Mouse (Mus musculus): ENCODE measurements around the gene Arid5a. TPM values are rescaled to one million over a fixed set of nuclear protein-coding genes. Genes with fewer than 3 reads are reported as not detected.

Gene Arid5a
- polyA plus RNA-seq, 1 experiment from 2014 or later: 5.4 TPM

GRCm38 (mm10) chr1:36266293-36266692, 41.2 kb upstream of the Arid5a start:
- no peak for DNase-seq
- Histone ChIP-seq H3K4me2 (no peak overlapping the region), H3K27me3 (ENCODE audit: insufficient read depth, low read length) (no peaks in the 10 kb centered on the region; the same call in 1 of the 2 replicates), H3K9me3 (ENCODE audit: low read depth, low read length) (no peaks in the 10 kb centered on the region), H3K27ac (ENCODE audit: low read depth) (no peak overlapping the region), H3K36me3 (ENCODE audit: insufficient read depth) (no peaks in the 10 kb centered on the region), H3K9ac (no peak overlapping the region), H3K4me3 (ENCODE audit: low read depth, low read length) (no peak overlapping the region), H3K4me1 (ENCODE audit: insufficient read depth) (peaks cover 10% of the 10 kb centered on the region)
- no peak for ATAC-seq (ENCODE audit: insufficient read depth)
- no peak for TF ChIP-seq CTCF (IDR thresholded peaks at IDR 0.05; ENCODE audit: low read depth)
- WGBS: 78% methylated on average over 6 of the region's 6 CpGs

GRCm38 (mm10) chr1:36267595-36267994, 39.9 kb upstream of the Arid5a start:
- no peak for TF ChIP-seq CTCF (IDR thresholded peaks at IDR 0.05; ENCODE audit: low read depth)
- H3K4me2 ChIP-seq: no peak overlapping the region
- H3K27ac ChIP-seq (ENCODE audit: low read depth): no peak overlapping the region
- no peaks in the 10 kb centered on the region for H3K9me3 ChIP-seq (ENCODE audit: low read depth, low read length)
- ATAC-seq (ENCODE audit: insufficient read depth) (no peak), DNase-seq (no peak)
- H3K36me3 ChIP-seq (ENCODE audit: insufficient read depth): no peaks in the 10 kb centered on the region
- 92% methylated on average over 3 of the region's 3 CpGs for WGBS
- H3K4me3 ChIP-seq (ENCODE audit: low read depth, low read length): no peak overlapping the region
- peaks cover 15% of the 10 kb centered on the region for H3K4me1 ChIP-seq (ENCODE audit: insufficient read depth)
- H3K9ac ChIP-seq: no peak overlapping the region
- H3K27me3 ChIP-seq (ENCODE audit: insufficient read depth, low read length): no peaks in the 10 kb centered on the region; the same call in 1 of the 2 replicates

- H3K4me3 ChIP-seq (ENCODE audit: low read depth, low read length): peak overlapping the region; percentile 20
- peak overlapping the region; percentile 54 for H3K4me2 ChIP-seq
- TF ChIP-seq CTCF (IDR thresholded peaks at IDR 0.05; ENCODE audit: low read depth): no peak
- DNase-seq: no peak
- no peaks in the 10 kb centered on the region for H3K9me3 ChIP-seq (ENCODE audit: low read depth, low read length)
- no peaks in the 10 kb centered on the region for H3K36me3 ChIP-seq (ENCODE audit: insufficient read depth)
- H3K27me3 ChIP-seq (ENCODE audit: insufficient read depth, low read length): no peaks in the 10 kb centered on the region; the same call in 1 of the 2 replicates
- WGBS: 28% methylated on average over 54 of the region's 54 CpGs
- ATAC-seq (ENCODE audit: insufficient read depth): no peak
- peaks cover 15% of the 10 kb centered on the region for H3K4me1 ChIP-seq (ENCODE audit: insufficient read depth)
- H3K27ac ChIP-seq (ENCODE audit: low read depth): no peak overlapping the region
- H3K9ac ChIP-seq: no peak overlapping the region; the same call in 1 of the 2 replicates
Observed at GRCm38 (mm10) chr1:36269121-36269795, 38.3 kb upstream of the Arid5a start.

- H3K9me3 ChIP-seq (ENCODE audit: low read depth, low read length): no peaks in the 10 kb centered on the region
- H3K4me1 ChIP-seq (ENCODE audit: insufficient read depth): peaks cover 15% of the 10 kb centered on the region
- H3K4me2 ChIP-seq: peak overlapping the region; percentile 3; the same call in 1 of the 2 replicates
- peak; percentile 67 for ATAC-seq (ENCODE audit: insufficient read depth)
- peak overlapping the region; percentile 3; the same call in 1 of the 2 replicates for H3K27ac ChIP-seq (ENCODE audit: low read depth)
- H3K36me3 ChIP-seq (ENCODE audit: insufficient read depth): no peaks in the 10 kb centered on the region
- H3K4me3 ChIP-seq (ENCODE audit: low read depth, low read length): no peak overlapping the region
- no peak for TF ChIP-seq CTCF (IDR thresholded peaks at IDR 0.05; ENCODE audit: low read depth)
- DNase-seq: peak; percentile 68
- 36% methylated on average over 3 of the region's 3 CpGs for WGBS
- no peak overlapping the region for H3K9ac ChIP-seq
- no peaks in the 10 kb centered on the region; the same call in 1 of the 2 replicates for H3K27me3 ChIP-seq (ENCODE audit: insufficient read depth, low read length)
Observed at GRCm38 (mm10) chr1:36270666-36271065, 36.9 kb upstream of the Arid5a start.

- peak overlapping the region; percentile 31; the same call in 1 of the 2 replicates for H3K4me2 ChIP-seq
- H3K9ac ChIP-seq: no peak overlapping the region
- H3K27me3 ChIP-seq (ENCODE audit: insufficient read depth, low read length): no peaks in the 10 kb centered on the region; the same call in 1 of the 2 replicates
- H3K36me3 ChIP-seq (ENCODE audit: insufficient read depth): no peaks in the 10 kb centered on the region
- DNase-seq: no peak
- no peak overlapping the region for H3K4me3 ChIP-seq (ENCODE audit: low read depth, low read length)
- peaks cover 15% of the 10 kb centered on the region for H3K4me1 ChIP-seq (ENCODE audit: insufficient read depth)
- no peak for ATAC-seq (ENCODE audit: insufficient read depth)
- TF ChIP-seq CTCF (IDR thresholded peaks at IDR 0.05; ENCODE audit: low read depth): no peak
- no peak overlapping the region for H3K27ac ChIP-seq (ENCODE audit: low read depth)
- 72% methylated on average over 8 of the region's 8 CpGs for WGBS
- H3K9me3 ChIP-seq (ENCODE audit: low read depth, low read length): no peaks in the 10 kb centered on the region
Observed at GRCm38 (mm10) chr1:36271516-36272230, 35.9 kb upstream of the Arid5a start.

GRCm38 (mm10) chr1:36272546-36272945, 35.0 kb upstream of the Arid5a start:
- 46% methylated on average over 5 of the region's 5 CpGs for WGBS
- Histone ChIP-seq H3K9me3 (ENCODE audit: low read depth, low read length) (no peaks in the 10 kb centered on the region), H3K9ac (no peak overlapping the region), H3K4me1 (ENCODE audit: insufficient read depth) (peaks cover 15% of the 10 kb centered on the region), H3K4me2 (peak overlapping the region; percentile 39; the same call in 1 of the 2 replicates), H3K27me3 (ENCODE audit: insufficient read depth, low read length) (no peaks in the 10 kb centered on the region; the same call in 1 of the 2 replicates), H3K4me3 (ENCODE audit: low read depth, low read length) (no peak overlapping the region), H3K27ac (ENCODE audit: low read depth) (no peak overlapping the region; the same call in 1 of the 2 replicates), H3K36me3 (ENCODE audit: insufficient read depth) (no peaks in the 10 kb centered on the region)
- DNase-seq: peak; percentile 41
- no peak for TF ChIP-seq CTCF (IDR thresholded peaks at IDR 0.05; ENCODE audit: low read depth)
- ATAC-seq (ENCODE audit: insufficient read depth): peak; percentile 10; the same call in 1 of the 2 replicates

- ATAC-seq (ENCODE audit: insufficient read depth) (peak; percentile 32; the same call in 1 of the 2 replicates), DNase-seq (peak; percentile 62)
- Histone ChIP-seq H3K27ac (ENCODE audit: low read depth) (peak overlapping the region; percentile 71), H3K4me1 (ENCODE audit: insufficient read depth) (peaks cover 15% of the 10 kb centered on the region), H3K4me2 (peak overlapping the region; percentile 39), H3K9me3 (ENCODE audit: low read depth, low read length) (no peaks in the 10 kb centered on the region), H3K4me3 (ENCODE audit: low read depth, low read length) (no peak overlapping the region), H3K36me3 (ENCODE audit: insufficient read depth) (no peaks in the 10 kb centered on the region), H3K27me3 (ENCODE audit: insufficient read depth, low read length) (no peaks in the 10 kb centered on the region; the same call in 1 of the 2 replicates), H3K9ac (peak overlapping the region; percentile 13; the same call in 1 of the 2 replicates)
- 7% methylated on average over 9 of the region's 9 CpGs for WGBS
- TF ChIP-seq CTCF (IDR thresholded peaks at IDR 0.05; ENCODE audit: low read depth): no peak
Observed at GRCm38 (mm10) chr1:36273288-36273687, 34.2 kb upstream of the Arid5a start.

Measured in lung, embryonic 14.5 days (tissue).